Mouse (Mus musculus) CH12.LX (cell line): ENCODE measurements around the gene Carmil1. TPM values are rescaled to one million over a fixed set of nuclear protein-coding genes. Genes with fewer than 3 reads are reported as not detected.
A peak's percentile ranks its signal among the peaks of the same experiment; 100 is the strongest.

Experiments
- DNase-seq: peaks from one replicate; pipeline ENCODE4 v3.0.0-alpha.2; 2013; ENCODE audit errors: extremely low read depth
- H3K27ac ChIP-seq: 2 replicates; pipeline ENCODE4 v1.5.1; 2012; ENCODE audit warnings: low read depth, mild to moderate bottlenecking, control low read depth, moderate library complexity; ENCODE audit not compliant: insufficient read depth
- H3K27me3 ChIP-seq: replicated peaks from 2 replicates; pipeline ENCODE3; 2012; ENCODE audit warnings: inconsistent platforms
- H3K36me3 ChIP-seq, 2 experiments: replicated peaks in 1 of 2; 2 replicates each; pipeline versions ENCODE3 to v1.6.1; 2012; ENCODE audit warnings: inconsistent platforms in 1 of 2, low read length in 1 of 2, mild to moderate bottlenecking in 1 of 2, mixed read lengths in 1 of 2, moderate library complexity in 1 of 2; ENCODE audit not compliant: control insufficient read depth in 1 of 2, insufficient read depth in 1 of 2
- H3K4me1 ChIP-seq, 2 experiments: 2 replicates each; pipeline ENCODE4 v1.6.1; 2012; ENCODE audit warnings: inconsistent platforms in 1 of 2, moderate library complexity in 1 of 2; ENCODE audit not compliant: insufficient read depth in 2 of 2, control insufficient read depth in 1 of 2
- H3K4me2 ChIP-seq: 2 replicates; pipeline ENCODE4 v1.6.1; 2012; ENCODE audit warnings: low read depth, mild to moderate bottlenecking, control low read depth; ENCODE audit not compliant: poor library complexity, insufficient read depth, severe bottlenecking
- H3K4me3 ChIP-seq, 3 experiments: fragments of 150-350 bp in 1 of 3; sonication (generic) in 1 of 3; replicated peaks in 1 of 3; 2 replicates each; pipeline versions ENCODE3 to v1.5.1; 2011 to 2012; ENCODE audit warnings: low read depth in 2 of 3, low read length in 2 of 3, mild to moderate bottlenecking in 2 of 3, moderate library complexity in 2 of 3, control low read depth in 1 of 3, improper control_type of control experiment in 1 of 3, inconsistent platforms in 1 of 3, mixed read lengths in 1 of 3; ENCODE audit not compliant: poor library complexity in 1 of 3
- H3K79me2 ChIP-seq: replicated peaks from 2 replicates; pipeline ENCODE4 v1.6.1; 2012; ENCODE audit warnings: mild to moderate bottlenecking, moderate library complexity; ENCODE audit not compliant: control insufficient read depth, poor library complexity, insufficient read depth, severe bottlenecking; ENCODE audit errors: extremely low read depth
- H3K9ac ChIP-seq: 2 replicates; pipeline ENCODE4 v1.6.1; 2012; ENCODE audit warnings: low read depth, mild to moderate bottlenecking, control low read depth, moderate library complexity; ENCODE audit not compliant: insufficient read depth
- H3K9me3 ChIP-seq: replicated peaks from 2 replicates; pipeline ENCODE3; 2012; ENCODE audit warnings: low read length, inconsistent platforms, mixed read lengths
- CTCF ChIP-seq, 2 experiments: IDR thresholded peaks in 1 of 2; conservative IDR thresholded peaks in 1 of 2; 2 replicates each; pipeline ENCODE4 v1.5.1; 2011 to 2012; ENCODE audit warnings: low read depth in 2 of 2, low read length in 2 of 2, improper control_type of control experiment in 1 of 2, inconsistent platforms in 1 of 2, mild to moderate bottlenecking in 1 of 2, moderate library complexity in 1 of 2
- ELF1 ChIP-seq: IDR thresholded peaks from 2 replicates; pipeline ENCODE4 v1.6.1; 2014; ENCODE audit warnings: low read depth, mild to moderate bottlenecking, inconsistent platforms, low read length, improper control_type of control experiment
- EP300 ChIP-seq: IDR thresholded peaks from 2 replicates; pipeline ENCODE4 v1.6.1; 2011; ENCODE audit warnings: low read length, improper control_type of control experiment
- HCFC1 ChIP-seq: IDR thresholded peaks from 2 replicates; pipeline ENCODE4 v1.6.1; 2012; ENCODE audit warnings: low read depth, mild to moderate bottlenecking, inconsistent platforms, low read length, improper control_type of control experiment
- IRF4 ChIP-seq: IDR thresholded peaks from 2 replicates; pipeline ENCODE4 v1.6.1; 2014; ENCODE audit warnings: low read depth, mild to moderate bottlenecking, inconsistent platforms, low read length, improper control_type of control experiment
- JUN ChIP-seq: IDR thresholded peaks from 2 replicates; pipeline ENCODE4 v1.6.1; 2011; ENCODE audit warnings: low read depth, mild to moderate bottlenecking, low read length, improper control_type of control experiment, moderate library complexity; ENCODE audit not compliant: insufficient read depth
- JUND ChIP-seq: conservative IDR thresholded peaks from 2 replicates; pipeline ENCODE4 v1.6.1; 2011; ENCODE audit warnings: low read depth, low read length, improper control_type of control experiment
- MAFK ChIP-seq: IDR thresholded peaks from 2 replicates; pipeline ENCODE4 v1.6.1; 2011; ENCODE audit warnings: low read length, improper control_type of control experiment; ENCODE audit not compliant: insufficient replicate concordance
- MAX ChIP-seq: IDR thresholded peaks from 2 replicates; pipeline ENCODE4 v1.6.1; 2011; ENCODE audit warnings: low read length, improper control_type of control experiment
- MAZ ChIP-seq: IDR thresholded peaks from 2 replicates; pipeline ENCODE4 v1.6.1; 2012; ENCODE audit warnings: low read depth, mild to moderate bottlenecking, inconsistent platforms, low read length, improper control_type of control experiment, moderate library complexity
- MEF2A ChIP-seq: IDR thresholded peaks from 2 replicates; pipeline ENCODE4 v1.6.1; 2014; ENCODE audit warnings: low read depth, mild to moderate bottlenecking, inconsistent platforms, low read length, improper control_type of control experiment, borderline replicate concordance
- MXI1 ChIP-seq: IDR thresholded peaks from 2 replicates; pipeline ENCODE4 v1.6.1; 2011; ENCODE audit warnings: mild to moderate bottlenecking, low read depth, low read length, improper control_type of control experiment
- MYC ChIP-seq: IDR thresholded peaks from 2 replicates; pipeline ENCODE4 v1.6.1; 2011; ENCODE audit warnings: low read depth, mild to moderate bottlenecking, improper control_type of control experiment, low read length
- NELFE ChIP-seq: IDR thresholded peaks from 2 replicates; pipeline ENCODE4 v1.6.1; 2011; ENCODE audit warnings: low read depth, low read length, improper control_type of control experiment
- NRF1 ChIP-seq: IDR thresholded peaks from 2 replicates; pipeline ENCODE4 v1.6.1; 2014; ENCODE audit warnings: low read depth, mild to moderate bottlenecking, inconsistent platforms, low read length, improper control_type of control experiment, moderate library complexity
- RAD21 ChIP-seq: IDR thresholded peaks from 2 replicates; pipeline ENCODE4 v1.6.1; 2011; ENCODE audit warnings: low read depth, mild to moderate bottlenecking, low read length, improper control_type of control experiment, moderate library complexity
- SIN3A ChIP-seq: IDR thresholded peaks from 2 replicates; pipeline ENCODE4 v1.6.1; 2012; ENCODE audit warnings: low read length, improper control_type of control experiment, inconsistent platforms
- SMC3 ChIP-seq: IDR thresholded peaks from 2 replicates; pipeline ENCODE4 v1.6.1; 2011; ENCODE audit warnings: low read depth, low read length, improper control_type of control experiment
- UBTF ChIP-seq: IDR thresholded peaks from 2 replicates; pipeline ENCODE4 v1.6.1; 2012; ENCODE audit warnings: low read depth, mild to moderate bottlenecking, inconsistent platforms, low read length, improper control_type of control experiment, moderate library complexity
- ZKSCAN1 ChIP-seq: IDR thresholded peaks from 2 replicates; pipeline ENCODE4 v1.6.1; 2012; ENCODE audit warnings: low read depth, inconsistent platforms, low read length, improper control_type of control experiment, borderline replicate concordance
- ZMIZ1 ChIP-seq: IDR thresholded peaks from 2 replicates; pipeline ENCODE4 v1.6.1; 2012; ENCODE audit warnings: low read depth, mild to moderate bottlenecking, inconsistent platforms, low read length, improper control_type of control experiment
- dilution Hi-C: fragments of 300-500 bp; cut with MboI; formaldehyde crosslinking; loops from 2 replicates; pipeline ENCODE4 v1.14.3; 2020; ENCODE audit warnings: low sequenced_read_pairs; ENCODE audit not compliant: extremely low pct_unique_long_range_greater_than_20kb, extremely low pct_ligation_motif_present
- in situ Hi-C: fragments of 300-500 bp; cut with MboI; formaldehyde crosslinking; loops from 3 replicates; pipeline ENCODE4 v1.14.3; 2019; ENCODE audit warnings: low sequenced_read_pairs, low pct_ligation_motif_present, low pct_unique_long_range_greater_than_20kb, mixed read lengths
- polyA plus RNA-seq: library from polyadenylated mRNA; unstranded; fragments of >175 nt; gene quantifications from 2 replicates; pipeline ENCODE4 v1.2.1, GENCODE M21; 2012; ENCODE audit warnings: low read depth; ENCODE audit not compliant: insufficient read length
- total RNA-seq, 2 experiments: library from RNA; depleted of rRNA; stranded (reverse); fragments of 300-350 nt in 1 of 2; fragments of >200 nt in 1 of 2; gene quantifications; 2 replicates each; pipeline ENCODE4 v1.2.3; 2012 to 2014

Carmil1 gene
- total and polyA plus RNA-seq, 3 experiments = 1.1 to 9.4 (median 7.2) TPM

GRCm38 (mm10) chr13:24241201-24241600 is 39.4 kb downstream of the Carmil1 start:
- TF ChIP-seq ELF1 = no peak
- TF ChIP-seq HCFC1 = no peak
- no peak for TF ChIP-seq MAX
- no peak for TF ChIP-seq ZKSCAN1
- no peak for TF ChIP-seq NELFE
- TF ChIP-seq SIN3A = no peak
- no peak for TF ChIP-seq MYC
- TF ChIP-seq NRF1 = no peak
- no peak for TF ChIP-seq MEF2A
- no peak for TF ChIP-seq ZMIZ1
- TF ChIP-seq MXI1 = no peak
- no peak for TF ChIP-seq MAFK
- no peak for TF ChIP-seq MAZ
- no peak for TF ChIP-seq RAD21
- no peak for TF ChIP-seq JUN
- no peak for TF ChIP-seq IRF4
- H3K9ac ChIP-seq = no peak overlapping the region
- H3K36me3 ChIP-seq = no peaks in the 10 kb centered on the region
- dilution Hi-C loops = no loop called here
- H3K79me2 ChIP-seq = no peaks in the 10 kb centered on the region
- H3K27ac ChIP-seq = no peak overlapping the region
- peaks cover 7 to 12% of the 10 kb centered on the region in 2 experiments; a peak in 2 of 4 replicates for H3K4me1 ChIP-seq
- H3K9me3 ChIP-seq = no peaks in the 10 kb centered on the region
- H3K27me3 ChIP-seq = no peaks in the 10 kb centered on the region
- H3K4me3 ChIP-seq = no peak overlapping the region
- no peak overlapping the region for H3K4me2 ChIP-seq
- in situ Hi-C loops = no loop called here
- no peak for DNase-seq

GRCm38 (mm10) chr13:24240430-24240829 is 40.2 kb downstream of the Carmil1 start:
- no peak for TF ChIP-seq RAD21
- no peak for TF ChIP-seq SMC3
- peak; percentile 32; the same call in 1 of the 2 replicates for TF ChIP-seq JUND
- no peak for TF ChIP-seq ELF1
- TF ChIP-seq UBTF = no peak
- TF ChIP-seq MAX = no peak
- no peak for TF ChIP-seq EP300
- peak; percentile 54; the same call in 1 of the 2 replicates for TF ChIP-seq JUN
- TF ChIP-seq CTCF (conservative IDR thresholded peaks at IDR 0.05 in 1 of 2, IDR thresholded peaks at IDR 0.05 in 1 of 2; ENCODE audit: low read depth in 2 of 2, low read length in 2 of 2) = no peak
- in situ Hi-C loops = no loop called here
- DNase-seq = peak; percentile 13
- no peaks in the 10 kb centered on the region for H3K79me2 ChIP-seq
- no peaks in the 10 kb centered on the region for H3K36me3 ChIP-seq
- no peak overlapping the region for H3K4me2 ChIP-seq
- peaks cover 7 to 12% of the 10 kb centered on the region in 2 experiments; a peak in 2 of 4 replicates for H3K4me1 ChIP-seq
- H3K27me3 ChIP-seq = no peaks in the 10 kb centered on the region
- H3K4me3 ChIP-seq = no peak overlapping the region
- dilution Hi-C loops = no loop called here
- no peak overlapping the region for H3K9ac ChIP-seq
- H3K9me3 ChIP-seq = no peaks in the 10 kb centered on the region
- H3K27ac ChIP-seq = no peak overlapping the region
